Mouse (Mus musculus): ENCODE results near the gene Rpl12.

The Rpl12 gene

DNA sequence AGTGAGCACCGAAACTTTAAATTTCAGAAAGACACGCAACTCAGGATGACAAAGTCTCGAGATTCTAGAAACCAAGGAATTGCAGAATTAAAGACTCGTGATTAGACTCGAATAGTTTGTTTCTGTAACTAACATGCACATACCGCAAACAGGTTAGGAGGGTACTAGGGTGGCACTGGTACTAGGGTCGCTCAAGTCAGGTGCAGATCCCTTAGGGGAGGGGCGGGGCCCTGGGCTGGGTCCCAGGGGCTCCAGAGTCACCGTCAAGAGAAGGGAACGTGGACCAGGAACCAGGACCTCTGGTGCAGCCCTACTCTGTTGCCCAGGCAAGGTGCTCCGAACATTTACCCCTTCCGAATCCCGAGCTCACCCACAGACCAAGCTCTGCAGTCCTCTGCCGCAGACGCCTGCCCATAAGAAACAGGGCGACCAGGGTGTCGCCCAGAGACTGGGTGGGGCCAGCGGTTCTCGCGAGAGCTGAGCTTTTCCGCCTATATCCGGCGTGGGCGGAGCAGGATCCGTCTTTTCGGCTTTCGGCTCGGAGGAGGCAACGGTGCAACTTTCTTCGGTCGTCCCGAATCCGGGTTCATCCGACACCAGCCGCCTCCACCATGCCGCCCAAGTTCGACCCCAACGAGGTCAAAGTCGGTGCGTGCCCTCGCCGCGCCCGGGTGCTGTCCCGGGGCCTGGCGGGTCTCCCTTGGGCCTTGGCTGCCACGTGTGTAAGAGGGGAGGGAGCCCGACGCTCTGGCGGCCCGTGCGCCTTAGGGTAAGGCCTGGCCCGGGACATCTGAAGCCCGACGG, at the start of gene Rpl12, which contains the start of gene Lrsam1:
TSS of gene Rpl12 (plus strand) at position 368 of the 804 bp plus-strand sequence.
TSS of gene Lrsam1 (minus strand) at position 423 of the 804 bp plus-strand sequence.
- peak; percentile 94 for DNase-seq (ENCODE audit: inconsistent ontology term)

DNA sequence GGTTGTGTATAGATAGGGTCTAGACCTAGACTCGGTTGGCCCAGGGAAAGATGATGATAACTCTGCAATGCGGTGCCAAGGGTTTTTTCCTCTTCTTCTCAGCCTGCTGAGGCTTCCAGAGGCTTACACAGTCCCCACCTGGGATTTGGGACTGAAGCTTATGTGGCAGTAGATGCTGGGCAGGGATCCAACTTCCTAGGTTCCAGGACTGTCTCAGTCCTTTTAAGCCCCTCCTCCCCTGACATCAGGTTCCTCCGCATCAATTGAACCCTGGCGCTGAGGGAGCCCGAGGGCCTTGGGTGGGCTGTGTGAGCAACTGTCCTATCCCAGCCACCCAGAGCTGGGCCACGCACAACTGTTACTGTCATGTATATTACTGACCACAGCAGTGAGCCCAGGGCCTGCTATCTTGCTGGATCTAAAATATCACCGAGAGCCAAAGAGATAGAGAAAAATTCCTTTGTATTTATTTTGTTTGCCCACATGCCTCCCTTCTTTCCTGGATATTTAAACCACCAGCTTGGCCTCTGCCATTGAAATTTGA, 49.6 kb upstream of the Rpl12 start:
- no peak for DNase-seq (ENCODE audit: inconsistent ontology term)

- peak; percentile 80 for DNase-seq (ENCODE audit: inconsistent ontology term)
Measured at GRCm38 (mm10) chr2:32912210-32912804, 49.1 kb upstream of the Rpl12 start.

DNA sequence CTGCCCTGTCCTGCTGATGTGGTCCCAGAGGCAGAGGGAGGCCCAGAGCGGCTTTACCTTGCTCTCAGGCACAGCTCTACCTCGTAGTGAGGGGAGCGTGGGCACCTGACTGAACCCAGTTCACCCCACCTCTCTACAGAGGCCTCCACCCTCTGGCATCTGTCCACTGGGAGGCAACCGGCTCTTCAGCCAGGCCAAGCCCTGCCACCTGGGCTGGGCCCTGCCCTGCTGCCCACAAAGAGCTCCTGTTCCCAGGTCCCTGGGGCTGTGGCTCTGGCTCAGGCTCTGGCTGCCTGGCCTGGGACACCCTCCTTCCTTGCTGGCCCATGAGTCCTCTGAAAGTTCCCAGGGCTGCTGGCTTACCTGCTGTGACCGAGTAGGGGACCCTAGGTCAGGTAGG, 47.0 kb upstream of the Rpl12 start:
- DNase-seq (ENCODE audit: inconsistent ontology term) = peak; percentile 74

- peak; percentile 98 for DNase-seq (ENCODE audit: inconsistent ontology term)
Measured at GRCm38 (mm10) chr2:32914896-32915295, 46.5 kb upstream of the Rpl12 start.

- DNase-seq (ENCODE audit: inconsistent ontology term) = peak; percentile 92
Measured at GRCm38 (mm10) chr2:32917526-32917925, 43.8 kb upstream of the Rpl12 start.

- DNase-seq (ENCODE audit: inconsistent ontology term) = no peak
Measured at GRCm38 (mm10) chr2:32918391-32918790, 43.0 kb upstream of the Rpl12 start.

GRCm38 (mm10) chr2:32921235-32921634, 40.1 kb upstream of the Rpl12 start:
- DNase-seq (ENCODE audit: inconsistent ontology term) = no peak

DNA sequence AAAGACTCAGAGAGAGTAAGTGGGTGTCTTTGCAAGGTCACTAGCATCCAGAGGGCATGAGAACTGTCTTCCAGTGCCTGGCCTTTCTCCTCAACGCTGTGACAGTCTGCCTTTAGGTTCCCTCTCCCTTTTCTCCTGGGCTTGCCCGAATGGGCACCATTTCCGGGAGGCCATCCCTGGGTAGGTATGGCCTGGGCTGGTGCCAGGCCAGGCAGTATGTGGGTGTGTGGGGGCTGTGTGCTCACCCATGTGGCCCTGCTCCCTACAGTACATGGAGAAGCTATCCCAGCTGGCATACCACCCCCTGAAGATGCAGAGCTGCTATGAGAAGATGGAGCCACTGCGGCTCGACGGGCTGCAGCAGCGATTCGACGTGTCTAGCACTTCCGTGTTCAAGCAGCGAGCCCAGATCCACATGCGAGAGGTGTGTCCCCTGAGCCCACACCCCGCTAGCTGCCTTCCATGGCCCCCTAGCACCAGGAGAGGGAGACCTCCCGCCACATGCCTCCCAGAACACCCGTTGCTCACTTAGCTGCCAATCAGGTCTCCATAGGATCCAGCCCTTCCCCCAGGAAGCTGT, 39.5 kb upstream of the Rpl12 start:
- DNase-seq (ENCODE audit: inconsistent ontology term) = no peak

- DNase-seq (ENCODE audit: inconsistent ontology term) = no peak
Measured at GRCm38 (mm10) chr2:32922564-32922963, 38.8 kb upstream of the Rpl12 start.

DNA sequence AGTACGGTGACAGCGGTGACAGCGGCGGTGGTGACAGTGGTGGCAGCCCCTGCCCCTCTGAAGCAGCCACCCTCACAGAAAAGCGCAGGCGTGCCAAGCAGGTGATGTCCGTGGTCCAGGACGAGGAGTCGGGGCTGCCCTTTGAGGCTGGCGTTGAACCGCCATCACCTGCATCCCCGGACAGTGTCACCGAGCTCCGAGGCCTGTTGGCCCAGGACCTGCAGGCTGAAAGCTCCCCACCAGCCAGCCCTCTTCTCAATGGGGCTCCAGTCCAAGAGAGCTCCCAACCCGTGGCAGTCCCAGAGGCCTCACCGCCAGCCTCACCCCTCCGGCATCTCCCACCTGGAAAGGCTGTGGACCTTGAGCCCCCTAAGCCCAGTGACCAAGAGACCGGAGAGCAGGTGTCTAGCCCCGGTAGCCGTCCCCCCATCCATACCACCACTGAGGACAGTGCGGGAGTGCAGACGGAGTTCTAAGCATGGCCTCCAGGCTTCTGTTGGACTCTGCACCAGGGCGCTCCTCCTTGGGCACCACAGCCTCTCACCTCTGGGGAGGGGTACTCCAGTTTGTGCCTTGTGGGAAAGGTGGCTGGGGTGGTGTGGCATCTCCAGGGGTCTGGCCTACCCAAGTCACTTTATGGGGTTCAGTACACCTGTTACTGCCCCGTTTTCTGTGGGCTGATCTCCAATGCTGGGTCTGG, 37.7 kb upstream of the Rpl12 start:
- DNase-seq (ENCODE audit: inconsistent ontology term) = no peak

DNA sequence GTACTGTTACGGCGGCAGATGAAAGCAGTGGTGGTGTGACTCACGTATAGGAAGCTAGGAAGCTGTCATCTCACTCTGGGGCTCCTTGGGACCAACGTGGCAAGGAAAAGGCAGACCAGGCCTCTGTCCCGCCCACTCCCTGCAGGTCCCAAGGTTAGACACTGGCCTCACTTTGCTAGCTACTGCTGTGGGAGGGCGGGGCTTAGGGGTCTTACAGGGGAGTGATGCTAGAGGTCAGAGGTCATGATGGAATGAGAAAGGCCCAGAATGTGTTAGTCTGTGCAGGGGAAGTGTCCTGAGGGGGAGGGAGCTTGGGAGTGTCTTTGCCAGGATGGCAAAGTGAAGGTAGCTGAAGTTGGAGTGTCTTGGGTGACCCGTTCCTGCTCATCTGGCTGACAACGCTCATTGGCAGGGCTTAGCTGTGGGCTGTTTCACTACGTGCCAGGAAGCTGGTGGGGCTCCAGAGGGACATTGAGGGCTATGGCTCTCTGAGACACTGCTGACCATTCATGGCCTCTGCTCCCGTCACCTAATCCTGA, 37.0 kb upstream of the Rpl12 start:
- DNase-seq (ENCODE audit: inconsistent ontology term) = no peak

- no peak for DNase-seq (ENCODE audit: inconsistent ontology term)
Measured at GRCm38 (mm10) chr2:32926330-32927075, 34.9 kb upstream of the Rpl12 start.

- DNase-seq (ENCODE audit: inconsistent ontology term) = no peak
Measured at GRCm38 (mm10) chr2:32927624-32928234, 33.6 kb upstream of the Rpl12 start.

- DNase-seq (ENCODE audit: inconsistent ontology term) = peak; percentile 76
Measured at GRCm38 (mm10) chr2:32928235-32928946, 33.0 kb upstream of the Rpl12 start.

- no peak for DNase-seq (ENCODE audit: inconsistent ontology term)
Measured at GRCm38 (mm10) chr2:32928947-32929829, 32.2 kb upstream of the Rpl12 start.

DNA sequence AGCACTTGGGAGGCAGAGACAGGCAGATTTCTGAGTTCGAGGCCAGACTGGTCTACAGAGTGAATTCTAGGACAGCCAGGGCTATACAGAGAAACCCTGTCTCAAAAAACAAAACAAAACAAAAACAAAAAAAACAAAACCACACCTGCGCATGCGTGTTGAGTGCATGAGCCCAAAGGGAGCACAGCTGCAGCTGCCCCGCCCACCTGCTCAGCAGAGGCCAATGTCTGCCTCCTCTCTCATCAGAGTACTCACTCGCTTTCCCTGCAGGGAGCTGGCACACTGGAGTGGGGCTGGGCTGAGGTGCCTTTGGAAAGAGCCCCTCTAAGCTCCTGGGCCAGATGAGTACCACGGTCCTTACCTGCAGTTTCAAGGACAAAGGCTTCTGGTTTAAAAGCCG, 29.6 kb upstream of the Rpl12 start:
- DNase-seq (ENCODE audit: inconsistent ontology term) = no peak

DNA sequence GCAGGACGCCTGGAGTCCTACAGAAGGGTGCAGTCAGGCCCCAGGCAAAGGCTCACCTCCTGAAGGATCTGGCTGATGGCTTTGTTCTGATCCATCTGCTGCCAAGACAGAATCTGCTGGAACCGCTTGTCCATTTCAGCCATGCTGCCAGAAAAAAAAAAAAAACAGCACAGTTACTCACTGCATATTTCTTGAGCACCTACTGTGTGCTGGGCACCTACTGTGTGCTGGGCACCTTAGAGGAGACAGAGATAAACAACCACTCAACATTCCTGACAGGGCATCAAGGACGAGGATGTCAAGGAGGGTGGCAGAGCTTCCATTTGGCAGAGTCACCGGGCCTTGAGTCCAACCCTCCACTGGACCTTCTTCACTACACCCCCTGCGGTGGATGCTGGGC, 22.6 kb upstream of the Rpl12 start:
- DNase-seq (ENCODE audit: inconsistent ontology term) = no peak

- DNase-seq (ENCODE audit: inconsistent ontology term) = no peak
Measured at GRCm38 (mm10) chr2:32939418-32939817, 21.9 kb upstream of the Rpl12 start.
